Mouse (Mus musculus): ENCODE measurements around the gene Ror2.

Ror2 gene

DNA sequence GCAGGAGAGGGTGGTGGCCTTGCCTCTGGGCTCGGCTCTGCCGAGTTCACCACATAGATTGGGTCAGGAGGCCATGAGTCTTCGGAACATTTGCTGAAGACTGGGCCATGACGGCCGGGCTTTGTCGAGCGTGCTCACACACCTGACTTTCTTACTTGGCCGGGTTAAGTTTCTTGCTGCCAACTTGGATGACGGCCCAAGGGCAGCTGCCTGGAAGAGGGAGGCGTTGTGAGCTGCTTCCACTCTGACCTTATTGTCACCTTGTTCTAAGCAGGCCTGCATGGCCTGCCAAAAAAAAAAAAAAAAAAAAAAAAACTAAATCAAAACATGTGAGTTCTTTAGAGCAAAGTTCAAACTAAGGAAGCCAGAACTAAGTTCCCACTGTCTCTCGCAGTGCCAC, 218.0 kb downstream of the Ror2 start:
- no peak for DNase-seq (ENCODE audit: low read depth)

DNA sequence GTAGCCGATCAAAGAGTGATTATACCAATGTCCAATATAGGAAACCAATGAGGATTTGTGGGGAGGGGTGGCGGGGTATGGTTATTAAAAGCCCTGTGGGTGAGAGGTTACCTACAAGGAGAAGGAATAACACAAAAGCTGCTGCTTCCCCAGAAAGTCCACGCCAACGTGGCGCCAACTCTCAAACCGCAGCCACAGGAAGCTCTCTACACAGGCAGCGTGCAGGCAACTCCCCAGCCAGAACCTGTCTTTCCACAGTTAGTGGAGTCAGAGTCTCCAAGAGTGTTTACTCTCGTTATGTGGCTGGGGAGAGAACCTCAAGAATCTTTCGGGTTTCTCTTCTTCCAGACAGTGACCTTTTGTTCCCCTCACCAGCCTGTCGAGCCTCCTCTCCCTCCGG, 220.8 kb downstream of the Ror2 start:
- DNase-seq (ENCODE audit: low read depth): peak; percentile 3

DNA sequence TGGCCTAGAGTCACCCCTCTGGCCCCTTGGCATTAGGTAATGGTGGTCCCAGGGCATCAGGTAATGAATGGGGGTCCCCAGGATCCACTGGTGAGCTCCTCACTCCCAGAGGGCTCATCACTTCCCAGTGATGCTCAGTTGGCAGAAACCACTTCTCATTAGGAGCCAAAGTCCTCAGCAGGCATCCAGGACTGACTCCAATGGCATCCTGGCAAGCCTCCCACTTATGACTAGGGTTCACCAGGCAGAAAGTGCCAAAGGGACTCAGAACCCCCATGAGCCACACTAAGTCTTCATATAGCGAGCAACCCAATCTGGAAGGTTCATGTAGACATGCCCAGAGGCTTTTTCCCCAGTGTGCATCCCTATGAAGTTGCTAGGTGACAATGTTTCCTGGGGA, 221.2 kb downstream of the Ror2 start:
- no peak for DNase-seq (ENCODE audit: low read depth)
